Mouse (Mus musculus) heart, adult 2 months (tissue): ENCODE results near the gene Kmt2d.

ENCODE experiments used
- CTCF ChIP-seq: fragments of 200-600 bp; IDR thresholded peaks from 2 replicates; pipeline ENCODE4 v1.8.1; 2022; ENCODE audit warnings: antibody characterized with exemption, mild to moderate bottlenecking, moderate library complexity
- EP300 ChIP-seq: fragments of 200-500 bp; IDR thresholded peaks from 2 replicates; pipeline ENCODE4 v1.6.1; 2011; ENCODE audit warnings: low read depth, low read length, control low read depth; ENCODE audit not compliant: insufficient read depth
- POLR2A ChIP-seq: fragments of 200-500 bp; IDR thresholded peaks from 2 replicates; pipeline ENCODE4 v1.6.1; 2011; ENCODE audit warnings: mild to moderate bottlenecking, low read depth, low read length, control low read depth; ENCODE audit not compliant: insufficient read depth

DNA sequence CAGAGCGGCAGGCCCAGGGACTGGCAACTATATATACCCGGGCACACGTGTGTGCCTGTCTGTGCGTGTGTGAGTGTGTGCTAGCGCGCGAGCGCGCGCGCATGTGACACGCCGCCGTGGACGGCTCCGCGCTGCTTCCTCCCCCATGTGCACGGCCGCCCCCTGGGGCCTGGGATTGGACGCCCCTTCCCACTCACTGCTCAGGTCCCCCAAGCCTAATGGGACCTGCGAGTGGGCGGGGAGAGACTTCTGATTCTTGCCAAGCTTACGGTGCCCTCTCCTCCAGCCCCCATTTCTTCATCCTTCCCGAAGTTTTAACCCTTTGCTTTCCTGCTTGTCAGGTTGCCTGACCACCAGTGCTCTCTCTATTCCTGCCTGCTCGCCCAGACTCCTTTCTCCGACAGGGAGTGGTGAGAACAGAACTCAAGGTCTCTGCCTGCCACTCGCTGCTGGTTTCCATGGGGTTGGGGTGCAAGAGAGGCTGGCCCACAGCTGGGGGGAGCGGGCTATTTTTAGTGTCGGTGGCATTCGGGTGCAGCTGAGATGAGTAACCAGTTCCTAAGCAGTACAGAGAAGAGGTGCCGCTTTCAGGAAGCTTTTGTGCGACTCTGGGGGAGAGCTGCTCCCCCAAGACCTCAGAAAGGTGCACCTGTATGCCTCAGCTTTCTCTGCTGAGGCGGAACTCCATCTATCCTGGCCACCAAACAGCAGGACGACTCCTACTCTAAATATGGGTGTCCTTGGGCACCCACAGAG lies 62.9 kb downstream of the Kmt2d start:
- TF ChIP-seq CTCF (no peak), POLR2A (no peak), EP300 (no peak)
